Mouse (Mus musculus) urinary bladder, postnatal 36 days (tissue): Measurements from ENCODE around the gene Gm47791.
A peak's percentile ranks its signal among the peaks of the same experiment; 100 is the strongest.

Experiments used
- DNase-seq, 2 experiments: peaks; one replicate each; pipeline ENCODE4 v3.0.0; 2022; ENCODE audit warnings: low spot score in 2 of 2, mixed read lengths in 1 of 2

Gm47791 gene

DNA sequence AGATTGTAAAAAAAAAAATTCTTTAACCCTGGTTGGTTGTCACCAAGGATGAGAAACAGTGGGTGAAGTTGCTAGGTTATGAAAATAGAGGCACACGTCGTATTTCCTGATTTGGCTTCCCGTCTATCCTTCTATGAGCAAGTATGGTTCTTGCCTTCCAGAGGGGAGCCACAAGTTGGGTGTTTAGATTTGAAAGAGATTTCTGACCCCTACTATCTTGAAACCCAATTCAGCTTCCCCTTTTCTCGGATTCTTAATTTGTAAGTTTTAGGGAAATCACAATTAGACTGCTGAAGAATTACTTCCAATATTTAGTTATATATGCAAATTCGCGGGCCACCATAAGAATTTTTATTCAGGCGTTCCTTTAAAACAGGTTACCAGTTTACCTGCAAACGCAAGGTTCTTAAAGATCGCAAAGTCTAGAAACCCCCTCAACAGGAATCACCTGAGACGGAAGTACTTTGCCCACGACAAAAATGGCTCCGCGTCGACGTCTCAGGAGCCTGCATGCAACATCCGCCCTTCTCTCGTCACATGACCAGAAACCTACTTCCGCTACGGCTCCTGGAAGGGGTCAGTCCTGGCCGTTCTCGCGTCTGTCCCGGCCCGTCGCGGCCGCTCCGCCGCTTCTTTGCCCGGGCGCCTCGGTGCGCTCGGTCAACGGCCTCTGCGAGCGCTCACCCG is 46.6 kb downstream of the Gm47791 start, which contains the start of gene Mff:
Gene Mff, plus strand, starts transcription at position 552 of the 687 bp plus-strand sequence.
- peak; percentile 92 to 93 for DNase-seq
